Mouse (Mus musculus): ENCODE data around the gene Pgm1.

Gene Pgm1

DNA sequence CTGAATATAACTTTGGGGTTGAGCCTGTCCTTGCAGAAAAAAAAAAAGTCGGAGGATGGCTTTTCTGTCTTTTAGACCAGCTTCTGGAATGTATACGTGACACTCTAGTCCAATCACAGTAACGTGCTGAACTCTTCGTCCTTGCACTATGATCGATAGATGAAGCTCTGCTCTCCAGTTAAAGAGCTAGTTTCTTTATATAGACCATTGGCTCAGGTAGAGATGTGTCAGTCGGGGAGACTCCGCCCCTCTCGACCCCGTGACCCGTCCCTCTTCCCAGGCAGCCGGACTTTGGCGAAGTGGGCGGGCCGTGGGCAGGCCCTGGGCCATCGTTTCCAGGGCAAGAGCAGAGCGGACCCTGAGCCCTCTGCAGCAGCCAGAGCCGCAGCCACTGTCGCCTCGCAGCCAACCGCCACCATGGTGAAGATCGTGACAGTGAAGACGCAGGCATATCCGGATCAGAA lies at the start of gene Pgm1:
Gene Pgm1, plus strand, starts transcription at position 266 of the 464 bp plus-strand sequence.
- peak; percentile 84 for DNase-seq (ENCODE audit: low spot score)

DNA sequence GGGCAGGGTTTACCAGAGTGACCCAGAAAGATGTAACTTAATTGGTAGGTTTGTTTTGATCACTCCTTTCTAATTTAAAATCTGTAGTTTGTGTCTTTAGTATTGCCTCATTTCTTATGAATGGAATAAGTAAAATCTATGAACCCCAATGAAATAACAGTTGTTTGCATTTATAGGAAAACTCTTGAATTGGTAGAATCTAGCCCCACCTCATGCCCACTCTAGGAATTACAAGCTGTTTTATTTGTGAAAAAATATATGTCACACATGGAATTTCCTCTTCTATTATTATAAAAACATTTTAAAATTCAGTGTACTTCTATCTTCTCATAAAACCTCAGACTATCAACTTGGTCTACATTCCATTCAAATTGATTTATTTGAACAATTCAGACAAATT lies 47.3 kb upstream of the Pgm1 start:
- no peak for DNase-seq (ENCODE audit: low spot score)

DNA sequence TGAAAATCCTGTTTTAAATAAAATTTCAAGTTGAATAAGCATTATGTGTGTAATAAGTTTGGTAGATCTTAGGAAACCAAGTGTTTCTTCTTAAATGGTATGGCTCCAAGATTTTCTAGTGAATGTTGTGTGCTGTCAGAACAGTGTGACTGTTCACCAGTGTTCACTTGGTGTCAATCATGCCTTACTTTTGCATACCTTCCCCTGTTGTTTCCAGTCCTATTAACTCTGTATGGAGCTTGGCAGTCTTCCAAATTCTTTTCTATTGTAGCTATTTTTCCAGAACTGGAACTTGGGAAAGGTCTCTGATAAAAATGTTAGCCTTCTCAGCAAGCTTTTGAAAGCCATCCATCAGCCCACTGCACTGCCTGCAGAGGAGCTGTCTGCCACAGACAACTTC lies 46.8 kb upstream of the Pgm1 start:
- no peak for DNase-seq (ENCODE audit: low spot score)

DNA sequence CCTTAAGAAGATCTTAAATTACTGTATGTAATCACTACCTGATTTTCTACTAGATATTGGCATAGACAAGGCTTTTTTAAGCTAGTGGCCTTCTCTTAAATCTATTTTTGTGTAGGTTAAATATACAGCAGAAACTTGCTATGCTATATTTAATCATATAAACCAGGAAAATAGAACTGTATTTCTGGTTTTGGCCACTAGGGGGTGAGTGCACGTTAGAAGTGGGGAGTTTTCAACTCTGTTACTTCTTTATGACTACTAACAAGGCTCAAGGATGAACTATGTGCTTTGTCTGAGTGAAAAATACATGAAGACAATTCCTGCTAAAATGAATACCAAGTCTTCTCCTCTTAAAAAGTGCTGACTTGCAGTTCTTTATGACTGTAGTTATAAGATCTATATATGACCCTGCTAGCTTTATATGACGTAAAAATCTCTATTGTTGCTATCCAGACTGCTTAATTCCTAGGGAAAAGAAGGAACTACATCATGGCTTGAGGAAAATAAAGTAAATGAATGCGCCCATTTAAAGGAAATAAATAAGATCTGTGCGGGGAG lies 15.2 kb upstream of the Pgm1 start:
- DNase-seq (ENCODE audit: low spot score), result no peak

DNA sequence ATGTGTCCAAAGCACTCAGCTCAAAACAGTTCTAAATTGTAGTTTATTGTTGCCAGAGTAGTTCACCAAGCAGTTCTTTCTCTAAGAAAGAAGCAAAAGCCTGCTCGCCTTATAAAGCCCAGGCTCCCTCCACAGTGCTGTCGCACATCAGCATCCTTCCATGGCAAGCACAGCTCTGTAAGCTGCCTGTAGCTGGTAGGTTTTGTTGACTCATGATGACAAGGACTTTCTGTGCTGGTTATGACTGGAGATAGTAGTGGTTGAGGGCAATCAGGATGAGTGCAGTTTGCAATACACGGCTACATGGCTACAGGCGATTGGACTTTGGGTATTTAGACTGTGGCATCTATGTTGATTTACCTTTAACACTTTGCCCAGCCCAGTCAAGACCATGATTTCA lies 2.8 kb upstream of the Pgm1 start:
- no peak for DNase-seq (ENCODE audit: low spot score)

DNA sequence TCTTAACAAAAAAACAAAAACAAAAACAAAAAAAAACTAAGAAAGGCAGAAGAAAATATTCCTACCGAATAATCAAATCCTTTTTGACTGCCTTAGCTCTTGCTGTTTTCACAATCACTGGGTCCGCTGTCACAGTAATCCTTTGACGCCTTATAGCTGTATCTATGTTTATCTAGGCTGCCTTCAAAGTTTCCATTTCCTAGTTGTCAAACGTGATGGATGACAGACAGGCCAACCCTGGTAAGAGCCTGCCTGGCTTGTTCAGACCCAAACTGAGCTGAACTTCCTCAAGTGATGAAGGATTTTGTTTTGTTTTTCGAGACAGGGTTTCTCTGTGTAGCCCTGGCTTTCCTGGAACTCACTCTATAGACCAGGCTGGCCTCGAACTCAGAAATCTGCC lies 693 bp upstream of the Pgm1 start:
- no peak for DNase-seq (ENCODE audit: low spot score)

DNA sequence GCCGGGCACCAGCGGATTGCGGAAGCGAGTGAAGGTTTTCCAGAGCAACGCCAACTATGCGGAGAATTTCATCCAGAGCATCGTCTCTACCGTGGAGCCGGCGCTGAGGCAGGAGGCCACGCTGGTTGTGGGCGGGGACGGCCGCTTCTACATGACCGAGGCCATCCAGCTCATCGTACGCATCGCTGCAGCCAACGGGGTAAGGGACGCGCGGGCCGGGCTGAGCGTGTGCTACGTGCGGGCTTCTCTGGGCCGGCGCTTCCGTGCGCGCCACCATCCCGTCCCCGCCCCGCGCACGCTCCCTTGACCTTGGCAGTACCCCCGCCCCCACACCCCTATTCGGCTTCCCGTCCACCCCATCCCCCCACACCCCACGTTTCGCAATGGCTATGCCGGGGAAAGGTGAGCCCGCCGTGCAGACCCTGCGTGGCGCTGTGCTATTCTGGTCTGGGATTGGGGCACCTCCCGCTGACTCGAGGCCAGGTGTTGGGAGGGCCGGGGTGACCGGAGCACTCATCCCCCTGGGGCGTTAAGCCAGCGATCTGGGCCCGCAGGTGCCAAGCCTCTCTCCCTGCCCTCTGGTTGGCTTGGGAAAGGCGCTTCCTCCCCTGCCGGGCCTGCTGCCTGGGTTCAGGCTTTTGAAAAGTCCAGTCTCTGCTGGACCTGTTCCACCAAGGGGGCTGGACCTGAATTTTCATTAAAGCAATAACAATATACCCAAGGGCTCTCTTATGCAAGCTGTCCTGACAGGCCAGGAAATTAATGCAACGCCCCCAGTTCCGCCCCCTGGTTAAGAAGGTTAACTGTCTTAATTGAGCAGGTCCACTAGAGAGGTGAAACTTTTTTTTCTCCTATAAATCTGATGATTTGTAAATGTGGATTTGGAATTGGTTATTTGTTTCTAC lies 651 bp downstream of the Pgm1 start, which contains the start of gene Itgb3bp:
Gene Itgb3bp, minus strand, starts transcription at position 201 of the 905 bp plus-strand sequence.
- DNase-seq (ENCODE audit: low spot score), result peak; percentile 72

DNA sequence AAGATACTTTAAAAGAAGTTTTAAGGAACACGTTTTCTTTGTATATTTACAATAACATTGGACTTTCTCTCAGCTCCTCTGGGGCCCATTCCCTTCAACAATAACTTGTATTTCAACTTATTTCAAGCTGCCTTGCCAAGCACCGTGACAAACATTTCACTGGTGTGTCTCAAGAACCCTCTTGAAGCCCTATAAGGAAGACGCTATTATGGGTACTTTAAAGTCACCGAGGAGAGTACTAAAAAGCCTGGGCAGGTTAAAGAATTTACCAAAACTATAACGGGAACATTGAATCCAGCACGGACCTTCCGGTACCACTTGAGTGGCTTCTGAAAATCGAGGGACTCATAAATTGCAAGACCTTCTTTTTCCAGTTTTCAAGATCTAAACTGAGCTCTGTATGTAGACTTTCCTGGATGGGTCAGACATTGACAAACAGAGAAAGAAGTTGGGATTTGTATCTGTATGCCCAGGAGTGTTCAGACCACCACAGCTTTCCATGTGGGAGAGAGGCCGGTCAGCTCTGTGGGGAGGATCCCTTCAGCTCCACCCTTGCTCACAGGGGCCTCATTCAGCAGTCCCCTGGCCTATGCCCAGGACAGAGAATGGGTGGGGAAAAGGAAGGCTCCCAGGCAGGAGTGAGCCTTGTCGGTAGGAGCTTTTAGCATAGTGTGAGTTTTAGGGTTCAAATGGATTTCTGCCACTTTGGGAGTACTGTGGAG lies 1.5 kb downstream of the Pgm1 start:
- no peak for DNase-seq (ENCODE audit: low spot score)

DNA sequence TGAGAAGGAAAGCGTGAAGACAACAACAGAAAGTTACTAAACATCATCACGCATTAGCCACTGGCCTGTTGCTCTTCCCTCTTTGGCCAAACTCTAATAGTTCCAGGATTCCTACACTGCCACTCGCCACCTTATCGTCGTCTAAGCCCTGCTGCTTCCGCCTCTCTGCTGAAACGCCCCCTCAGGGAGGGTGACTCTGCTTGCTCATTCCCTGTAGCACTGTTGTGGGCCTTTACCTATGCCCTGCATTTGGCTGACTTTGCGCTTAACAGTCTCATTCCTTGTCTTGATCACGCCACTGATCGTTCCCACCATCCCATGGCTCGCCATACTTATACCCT lies 2.0 kb downstream of the Pgm1 start:
- no peak for DNase-seq (ENCODE audit: low spot score)

DNA sequence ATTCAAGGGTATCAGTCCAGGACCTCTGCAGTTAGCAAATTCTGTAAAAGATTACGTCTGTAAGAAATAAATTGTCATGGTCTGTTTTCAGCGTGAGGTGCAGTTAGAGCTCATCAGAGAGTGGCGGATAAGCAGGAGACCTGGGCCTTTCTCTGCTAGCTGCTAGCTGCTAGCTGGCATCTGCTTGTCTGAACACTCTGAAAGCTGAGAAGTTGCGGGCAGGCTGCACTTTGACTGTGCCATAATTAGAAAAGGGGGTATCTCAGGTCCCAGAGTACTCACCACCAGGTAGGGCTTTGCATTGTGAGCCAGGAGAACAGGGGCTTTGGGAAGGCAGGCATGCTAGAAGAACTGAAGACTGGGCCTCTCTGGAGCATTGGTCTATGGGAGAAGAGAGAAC lies 2.6 kb downstream of the Pgm1 start:
- no peak for DNase-seq (ENCODE audit: low spot score)

DNA sequence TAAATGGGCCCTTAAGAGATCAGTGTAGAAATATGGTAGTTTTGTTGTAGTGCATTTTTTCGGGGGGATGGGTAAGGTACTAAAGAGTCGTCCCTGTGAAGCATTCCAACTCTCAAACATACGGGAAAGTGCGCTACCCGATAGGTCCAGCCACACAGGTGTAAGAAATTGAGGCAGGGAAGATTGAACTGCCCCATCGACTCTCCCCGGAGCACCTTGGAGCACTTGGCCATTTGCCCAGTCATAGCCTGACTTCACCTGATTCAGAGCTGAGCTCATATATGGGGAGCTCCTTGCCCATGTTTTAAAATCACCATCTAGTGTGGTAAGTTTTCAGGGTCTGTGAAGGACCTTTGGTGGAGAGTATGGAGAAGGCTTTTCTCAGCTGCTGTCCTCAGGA lies 5.6 kb downstream of the Pgm1 start:
- DNase-seq (ENCODE audit: low spot score), result no peak

DNA sequence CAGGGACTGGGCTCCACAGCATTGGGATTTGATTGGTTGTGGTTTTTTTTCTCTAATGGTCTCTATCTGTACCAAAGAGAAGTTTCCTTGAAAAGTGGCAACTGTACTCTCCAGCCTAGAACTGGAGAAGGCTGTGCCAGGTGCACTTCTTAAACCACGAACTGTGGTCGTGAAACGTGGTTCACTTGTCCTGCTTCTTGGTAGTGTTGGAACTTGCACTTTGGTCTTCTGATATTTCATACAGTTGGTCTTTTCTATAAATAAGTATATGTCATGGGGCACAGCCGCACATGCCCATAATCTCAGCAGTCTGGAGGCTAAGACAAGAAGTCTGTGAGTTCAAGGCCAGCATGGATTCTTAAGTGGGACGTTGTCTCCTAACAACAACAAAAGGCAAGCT lies 7.1 kb downstream of the Pgm1 start:
- DNase-seq (ENCODE audit: low spot score), result no peak

DNA sequence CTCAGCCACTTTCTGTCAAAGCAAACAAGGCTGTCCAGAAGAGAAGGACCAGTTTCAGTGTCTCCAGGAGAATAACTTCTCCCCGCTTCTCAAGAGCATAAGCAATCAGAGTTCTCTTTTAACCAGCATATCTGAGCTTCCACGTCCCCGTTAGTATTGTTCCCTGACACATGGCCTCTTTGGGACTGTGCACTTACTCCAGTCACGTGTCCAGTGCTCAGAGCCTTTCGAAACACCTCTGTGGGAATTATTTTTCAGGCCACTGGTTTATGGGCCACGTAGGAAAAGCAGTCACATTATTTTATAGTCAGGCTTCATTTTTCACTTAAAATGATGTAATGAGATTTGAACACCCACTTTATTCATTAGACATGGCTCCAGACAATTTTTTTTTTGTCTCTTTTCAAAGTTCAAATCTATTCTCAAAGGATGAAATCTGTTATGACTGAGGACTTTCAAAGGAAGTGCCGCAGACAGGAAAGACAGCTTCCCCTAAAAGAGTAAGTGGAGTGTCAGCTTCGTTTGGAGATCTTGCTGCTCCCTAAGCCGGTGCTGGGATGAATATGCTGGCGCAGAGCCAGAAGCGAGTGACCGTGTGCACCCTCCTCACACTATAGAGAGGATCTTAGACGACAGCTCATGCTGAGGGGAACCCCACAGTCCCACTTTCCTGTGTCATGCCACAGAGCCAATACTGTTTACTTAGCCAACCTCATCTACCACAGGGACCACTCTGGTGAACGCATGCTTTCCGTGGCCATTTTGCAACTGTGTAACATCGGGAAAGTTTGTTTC lies 10.7 kb downstream of the Pgm1 start:
- DNase-seq (ENCODE audit: low spot score), result no peak

DNA sequence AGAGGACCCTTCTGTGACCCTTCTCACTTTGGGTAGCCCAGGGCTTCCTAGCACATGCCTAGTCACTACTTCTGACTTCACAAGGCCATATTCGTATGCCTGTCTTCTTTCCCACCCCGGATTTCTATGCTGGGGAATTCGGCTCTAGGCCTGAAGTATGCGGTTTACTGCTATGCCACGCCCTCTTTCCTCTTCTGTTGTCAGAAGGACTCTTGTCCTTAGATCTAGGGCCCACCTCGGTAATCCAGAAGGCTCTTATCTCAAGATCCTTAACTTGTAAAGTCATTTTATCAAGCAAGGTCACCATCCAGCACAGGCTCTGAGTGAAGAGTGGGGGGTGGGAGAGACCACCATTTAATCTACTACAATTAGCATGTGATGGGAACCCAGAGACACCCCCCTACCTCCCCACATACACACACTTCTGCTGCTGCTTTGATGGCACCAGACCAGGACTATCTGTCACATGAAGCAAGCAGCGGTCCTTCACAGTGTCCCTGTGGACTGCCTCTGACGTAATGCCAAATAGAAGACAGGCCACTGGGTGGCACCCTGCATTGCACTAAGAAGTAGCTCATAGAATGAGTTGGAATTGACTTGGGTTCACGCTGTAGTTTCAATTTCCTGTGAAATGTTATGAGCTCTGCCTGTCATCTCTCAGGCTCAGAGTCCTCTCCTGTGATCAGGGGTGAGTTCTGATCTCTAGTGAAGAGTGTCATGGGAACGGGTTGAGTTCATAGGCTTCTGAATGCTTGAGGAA lies 12.6 kb downstream of the Pgm1 start:
- no peak for DNase-seq (ENCODE audit: low spot score)

DNA sequence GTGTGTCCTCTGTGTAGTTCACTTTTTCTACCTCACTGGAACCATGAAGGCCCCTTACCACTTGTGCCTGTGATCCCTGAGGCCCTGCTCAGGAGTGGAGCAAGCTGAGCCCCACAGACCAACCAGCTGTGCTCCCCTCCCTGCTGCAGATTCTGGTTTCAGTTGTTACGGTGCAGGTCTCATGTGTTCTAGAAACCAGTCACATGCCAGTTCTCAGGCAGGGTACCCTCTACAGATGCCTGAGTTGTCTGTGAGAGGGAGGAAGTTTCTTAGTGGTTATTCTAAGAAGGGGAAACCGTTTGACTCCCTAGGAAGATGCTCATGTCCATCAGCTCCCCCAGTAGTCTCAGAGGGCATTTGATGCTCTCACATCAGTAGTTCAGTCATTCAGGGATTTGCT lies 15.4 kb downstream of the Pgm1 start:
- DNase-seq (ENCODE audit: low spot score), result no peak

DNA sequence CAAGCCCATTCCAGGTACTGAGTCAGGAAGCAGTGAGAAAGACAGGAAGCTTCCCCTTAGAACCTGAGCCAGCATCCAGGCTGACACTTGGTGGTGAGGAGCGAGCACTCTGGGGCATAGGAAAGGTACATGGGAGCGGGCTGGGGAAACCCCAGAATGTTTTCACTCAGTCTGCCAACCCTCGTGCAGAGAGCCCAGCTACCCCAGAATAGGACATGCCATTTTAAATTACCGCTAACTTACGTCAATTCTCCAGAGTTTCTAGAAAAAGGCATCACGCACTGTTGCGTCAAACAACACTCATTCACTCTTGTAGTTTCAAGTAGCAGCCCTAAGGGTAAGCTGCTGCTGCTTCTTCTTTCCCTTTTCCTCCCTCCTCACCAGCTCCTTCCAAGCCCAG lies 15.8 kb downstream of the Pgm1 start:
- no peak for DNase-seq (ENCODE audit: low spot score)

DNA sequence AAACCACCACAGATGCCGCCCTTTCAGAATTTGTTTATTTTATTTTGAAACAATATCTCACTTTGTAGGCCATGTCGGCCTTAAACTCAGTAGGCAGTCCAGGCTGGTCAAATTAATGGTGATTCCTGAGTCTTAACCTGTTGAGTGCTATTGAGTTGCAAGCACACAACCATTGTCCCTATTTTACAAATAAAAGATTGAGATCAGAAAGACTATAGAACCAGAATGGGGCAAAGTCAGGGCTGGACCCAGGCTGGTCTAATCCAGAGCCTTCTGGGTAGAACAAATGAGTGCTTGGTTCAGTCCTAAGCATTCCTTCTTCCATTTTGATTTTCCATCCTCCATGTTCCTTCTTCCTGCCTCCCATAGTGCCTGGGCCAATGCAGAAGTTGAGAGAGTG lies 17.3 kb downstream of the Pgm1 start:
- DNase-seq (ENCODE audit: low spot score), result no peak

DNA sequence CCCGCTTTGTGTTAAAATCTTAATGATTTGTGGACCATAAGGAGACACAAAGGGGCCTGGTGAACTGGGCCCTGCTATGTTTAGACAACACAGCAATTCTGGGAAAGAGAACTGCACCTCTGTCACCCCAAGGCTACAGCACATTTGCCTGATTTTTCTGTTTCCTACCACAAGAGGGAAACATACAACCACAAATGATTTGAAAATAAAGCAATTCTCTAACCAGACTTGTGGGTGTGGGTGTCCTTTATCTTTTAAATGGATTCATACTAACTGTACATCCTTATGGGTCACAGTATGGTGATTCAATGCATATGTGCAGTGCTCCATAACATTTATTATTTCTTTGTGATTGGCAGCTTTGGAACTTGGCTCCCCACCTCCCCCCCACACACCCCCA lies 18.0 kb downstream of the Pgm1 start:
- no peak for DNase-seq (ENCODE audit: low spot score)

DNA sequence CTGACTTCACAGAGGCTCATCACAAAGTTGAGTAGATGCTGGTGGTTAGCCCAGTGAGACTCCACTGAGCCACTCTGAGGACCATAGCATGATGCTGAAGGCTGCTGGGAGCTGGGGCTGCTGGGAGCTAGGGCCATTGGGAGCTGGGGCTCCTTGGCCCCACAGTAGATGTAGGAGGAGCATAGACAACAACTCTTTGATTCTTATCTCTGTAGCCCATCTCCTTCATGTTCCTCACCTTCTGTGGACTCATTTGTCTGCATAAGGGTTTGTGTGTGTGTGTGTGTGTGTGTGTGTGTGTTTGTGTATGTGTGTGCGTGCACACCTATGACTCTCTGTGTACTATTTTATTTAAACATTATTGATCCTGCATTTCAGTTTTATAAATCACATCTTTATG lies 18.7 kb downstream of the Pgm1 start:
- no peak for DNase-seq (ENCODE audit: low spot score)

DNA sequence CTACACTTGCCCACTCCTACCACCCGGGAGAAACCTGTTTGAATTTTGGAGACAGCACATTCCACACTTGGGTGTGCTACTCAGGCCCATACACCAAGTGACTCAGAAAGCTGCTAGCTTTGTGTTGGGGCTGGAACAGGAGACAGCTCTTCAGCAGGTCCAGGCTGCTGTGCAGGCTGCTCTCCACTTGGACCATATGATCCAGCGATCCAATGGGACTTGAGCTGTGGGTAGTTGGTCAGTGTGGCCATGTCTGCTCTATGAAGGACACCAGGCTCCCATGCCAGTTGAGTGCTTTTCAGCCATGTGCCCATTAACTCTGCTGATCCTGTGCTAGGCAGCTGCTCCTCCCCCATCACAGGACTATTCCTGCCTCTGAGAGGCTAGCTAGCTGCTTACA lies 24.7 kb downstream of the Pgm1 start:
- no peak for DNase-seq (ENCODE audit: low spot score)

DNA sequence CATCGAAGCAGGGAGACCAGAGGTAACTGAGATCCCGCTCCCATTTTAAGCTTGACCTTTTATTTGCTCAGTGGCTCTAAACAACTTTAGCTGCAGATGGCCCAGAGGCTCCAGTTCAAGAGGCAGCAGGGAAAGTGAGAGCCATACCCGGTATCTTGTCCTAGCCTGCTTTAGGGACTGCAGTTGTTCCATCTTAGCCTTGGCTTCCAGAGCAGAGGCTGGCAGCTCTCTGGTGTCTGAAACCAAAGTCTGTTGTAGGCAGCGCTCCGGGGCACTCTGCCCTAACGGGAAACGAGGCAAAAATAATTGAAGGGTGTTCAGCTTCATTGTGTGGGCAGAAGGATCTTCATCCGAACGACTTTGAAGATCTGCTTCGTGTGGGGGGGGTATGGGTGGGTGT lies 26.2 kb downstream of the Pgm1 start:
- DNase-seq (ENCODE audit: low spot score), result no peak

DNA sequence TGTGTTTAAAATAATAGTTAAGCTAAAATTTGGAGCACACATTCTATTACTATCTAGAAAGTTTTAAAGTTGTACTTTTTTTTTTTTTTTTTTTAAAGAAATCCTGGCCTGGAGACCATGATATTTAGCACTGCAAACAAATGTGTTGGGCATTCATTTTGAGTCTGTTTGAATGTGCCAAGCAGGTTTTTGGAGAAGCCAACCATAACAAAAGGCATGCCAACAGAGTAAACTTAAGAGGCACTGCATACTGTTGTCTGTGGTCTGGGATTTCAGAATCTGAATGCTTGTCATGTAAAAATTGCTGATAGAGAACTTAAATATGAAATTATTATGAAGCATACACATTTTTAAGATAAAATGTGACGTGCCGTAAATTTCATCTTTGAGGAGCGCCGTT lies 28.0 kb downstream of the Pgm1 start:
- DNase-seq (ENCODE audit: low spot score), result no peak

Measured in testis, postnatal 14 days (tissue).